Mouse (Mus musculus) CH12.LX (cell line): ENCODE measurements around the gene Tirap.

Experiments used
- CTCF ChIP-seq, 2 experiments: IDR thresholded peaks in 1 of 2; conservative IDR thresholded peaks in 1 of 2; 2 replicates each; pipeline ENCODE4 v1.5.1; 2011 to 2012; ENCODE audit warnings: low read depth in 2 of 2, low read length in 2 of 2, improper control_type of control experiment in 1 of 2, inconsistent platforms in 1 of 2, mild to moderate bottlenecking in 1 of 2, moderate library complexity in 1 of 2
- E2F4 ChIP-seq: IDR thresholded peaks from 2 replicates; pipeline ENCODE4 v1.6.1; 2011; ENCODE audit warnings: low read depth, low read length, improper control_type of control experiment; ENCODE audit not compliant: insufficient replicate concordance
- MAZ ChIP-seq: IDR thresholded peaks from 2 replicates; pipeline ENCODE4 v1.6.1; 2012; ENCODE audit warnings: low read depth, mild to moderate bottlenecking, inconsistent platforms, low read length, improper control_type of control experiment, moderate library complexity
- MYC ChIP-seq: IDR thresholded peaks from 2 replicates; pipeline ENCODE4 v1.6.1; 2011; ENCODE audit warnings: low read depth, mild to moderate bottlenecking, improper control_type of control experiment, low read length
- RAD21 ChIP-seq: IDR thresholded peaks from 2 replicates; pipeline ENCODE4 v1.6.1; 2011; ENCODE audit warnings: low read depth, mild to moderate bottlenecking, low read length, improper control_type of control experiment, moderate library complexity
- USF1 ChIP-seq: IDR thresholded peaks from 2 replicates; pipeline ENCODE4 v1.6.1; 2014; ENCODE audit warnings: low read depth, mild to moderate bottlenecking, inconsistent platforms, low read length, improper control_type of control experiment
- ZC3H11A ChIP-seq: IDR thresholded peaks from 2 replicates; pipeline ENCODE4 v1.6.1; 2012; ENCODE audit warnings: low read depth, mild to moderate bottlenecking, inconsistent platforms, low read length, improper control_type of control experiment
- ZMIZ1 ChIP-seq: IDR thresholded peaks from 2 replicates; pipeline ENCODE4 v1.6.1; 2012; ENCODE audit warnings: low read depth, mild to moderate bottlenecking, inconsistent platforms, low read length, improper control_type of control experiment

GRCm38 (mm10) chr9:35186430-35186829, 13.7 kb downstream of the Tirap start:
- TF ChIP-seq ZMIZ1 (no peak), CTCF (conservative IDR thresholded peaks at IDR 0.05 in 1 of 2, IDR thresholded peaks at IDR 0.05 in 1 of 2; ENCODE audit: low read depth in 2 of 2, low read length in 2 of 2) (no peak), RAD21 (no peak; the same call in 1 of the 2 replicates), USF1 (peak; percentile 67), E2F4 (no peak), ZC3H11A (no peak), MAZ (no peak), MYC (no peak)
